Mouse (Mus musculus): Measurements from ENCODE around the gene Stat2. TPM values are rescaled to one million over a fixed set of nuclear protein-coding genes. Genes with fewer than 3 reads are reported as not detected.
"Not testable (repeated sequence)": the region's sequence is repeated elsewhere in the genome, so short reads cannot be mapped to it uniquely, and the experiment has no call there.

Stat2 gene
- polyA plus RNA-seq, 1 experiment, result 34.5 TPM

DNA sequence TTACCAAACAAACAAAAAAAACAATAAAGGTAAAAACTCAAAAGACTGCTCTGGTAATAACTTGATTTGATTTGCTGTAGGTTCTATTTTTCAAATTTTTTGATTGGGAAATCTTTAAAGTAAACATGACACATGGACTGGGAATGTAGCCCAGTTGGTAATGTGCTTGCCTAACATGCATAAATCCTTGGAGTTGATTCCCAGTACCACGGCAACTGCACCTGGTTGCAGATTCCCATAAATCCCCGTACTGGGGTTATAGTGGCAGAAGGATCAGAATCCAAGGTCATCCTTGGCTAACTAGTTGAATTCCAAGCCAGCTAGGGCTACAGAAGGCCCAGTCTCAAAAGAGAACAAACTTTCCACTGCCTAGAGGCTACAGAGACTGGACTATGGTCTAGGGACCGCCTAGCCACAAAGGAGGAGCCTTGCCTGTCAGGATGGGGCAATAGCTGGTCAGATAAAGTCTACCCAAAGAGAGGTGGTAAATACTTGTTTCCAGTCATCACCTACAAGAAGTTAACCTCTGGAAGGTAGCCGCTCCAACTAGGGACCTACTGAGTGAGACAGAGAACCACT, 16.6 kb upstream of the Stat2 start, which contains the start of gene Apon:
TSS of gene Apon (plus strand) at position 420 of the 579 bp plus-strand sequence.
- Histone ChIP-seq H3K4me1 (ENCODE audit: control insufficient read depth, insufficient read depth, low read length) (peaks cover 4% of the 10 kb centered on the region; the same call in 1 of the 2 replicates), H3K27ac (ENCODE audit: insufficient read depth, low read length) (no peak within 1 kb of the TSS), H3K4me3 (ENCODE audit: insufficient read depth, low read length) (no peak within 1 kb of the TSS)
- no peak for TF ChIP-seq CTCF (IDR thresholded peaks at IDR 0.05; ENCODE audit: borderline replicate concordance, insufficient read depth, low read length)
- TF ChIP-seq POLR2A (IDR thresholded peaks at IDR 0.05; ENCODE audit: low read depth, low read length), result no peak

GRCm38 (mm10) chr10:128255925-128256324, 14.4 kb upstream of the Stat2 start:
- no peak overlapping the region for H3K4me3 ChIP-seq (ENCODE audit: insufficient read depth, low read length)
- H3K4me1 ChIP-seq (ENCODE audit: control insufficient read depth, insufficient read depth, low read length), result peaks cover 4% of the 10 kb centered on the region; the same call in 1 of the 2 replicates
- H3K27ac ChIP-seq (ENCODE audit: insufficient read depth, low read length), result no peak overlapping the region
- no peak for TF ChIP-seq POLR2A (IDR thresholded peaks at IDR 0.05; ENCODE audit: low read depth, low read length)
- no peak for TF ChIP-seq CTCF (IDR thresholded peaks at IDR 0.05; ENCODE audit: borderline replicate concordance, insufficient read depth, low read length)

DNA sequence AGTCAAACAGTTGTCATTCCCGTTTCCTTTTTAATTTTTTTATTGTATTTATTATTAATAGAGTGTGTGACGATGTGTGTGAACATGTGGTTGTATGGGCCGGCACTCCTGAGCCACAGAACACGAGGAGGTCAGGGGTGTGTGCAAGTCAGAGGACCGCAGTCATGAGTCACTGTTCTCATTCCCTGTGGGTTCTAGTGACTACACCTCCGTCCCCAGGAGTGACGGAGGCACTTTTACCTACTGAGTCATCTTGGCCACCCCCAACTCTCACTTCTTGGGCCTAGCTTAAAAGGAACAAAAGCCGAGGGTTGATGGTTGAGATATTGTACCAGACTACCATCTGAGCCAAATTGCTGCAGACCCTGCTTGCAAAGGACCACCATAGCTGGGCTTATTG, 14.0 kb upstream of the Stat2 start:
- Histone ChIP-seq H3K4me1 (ENCODE audit: control insufficient read depth, insufficient read depth, low read length) (peaks cover 4% of the 10 kb centered on the region; the same call in 1 of the 2 replicates), H3K4me3 (ENCODE audit: insufficient read depth, low read length) (no peak overlapping the region), H3K27ac (ENCODE audit: insufficient read depth, low read length) (no peak overlapping the region)
- TF ChIP-seq CTCF (IDR thresholded peaks at IDR 0.05; ENCODE audit: borderline replicate concordance, insufficient read depth, low read length) (no peak), POLR2A (IDR thresholded peaks at IDR 0.05; ENCODE audit: low read depth, low read length) (no peak)

DNA sequence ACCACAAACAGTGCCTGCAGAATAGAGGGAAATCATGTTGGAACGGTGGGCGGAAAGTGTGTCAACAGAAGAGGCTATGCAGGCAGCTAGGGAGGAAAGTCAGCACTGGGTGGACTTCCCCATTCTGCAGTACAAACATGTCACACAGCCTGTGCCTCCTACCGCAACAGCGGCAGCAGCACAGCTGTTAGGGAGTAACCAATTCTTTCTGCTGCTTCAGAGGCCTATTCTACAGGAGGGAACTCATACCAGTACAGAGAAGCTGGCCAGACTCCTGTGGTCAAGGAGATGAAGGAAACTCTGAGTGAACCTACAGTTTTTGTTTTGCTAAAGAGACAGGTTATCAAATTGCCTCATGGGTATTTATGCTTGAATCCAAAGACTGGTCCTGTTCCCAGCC, 11.4 kb upstream of the Stat2 start:
- no peak overlapping the region for H3K27ac ChIP-seq (ENCODE audit: insufficient read depth, low read length)
- TF ChIP-seq CTCF (IDR thresholded peaks at IDR 0.05; ENCODE audit: borderline replicate concordance, insufficient read depth, low read length) (no peak), POLR2A (IDR thresholded peaks at IDR 0.05; ENCODE audit: low read depth, low read length) (no peak)
- no peak overlapping the region for H3K4me3 ChIP-seq (ENCODE audit: insufficient read depth, low read length)
- peaks cover under 1% of the 10 kb centered on the region; the same call in 1 of the 2 replicates for H3K4me1 ChIP-seq (ENCODE audit: control insufficient read depth, insufficient read depth, low read length)

DNA sequence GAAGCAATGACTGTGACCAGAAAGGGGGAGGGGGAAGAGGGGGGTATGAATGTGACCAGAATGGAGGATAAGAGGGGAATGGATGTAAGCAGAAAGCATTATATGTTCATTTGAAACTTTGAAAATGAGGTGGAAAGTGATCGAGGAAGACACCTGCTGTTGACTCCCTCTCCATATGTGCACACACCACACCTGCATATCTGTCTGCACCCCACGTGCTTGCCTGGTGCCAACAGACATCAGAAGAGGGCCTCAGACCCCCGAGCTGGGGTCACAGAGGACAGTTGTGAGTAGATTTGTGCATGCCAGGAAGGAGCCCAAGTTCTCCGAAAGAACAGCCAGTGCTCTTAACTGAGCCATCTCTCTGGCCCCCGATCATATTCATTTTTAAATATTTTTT, 10.4 kb upstream of the Stat2 start:
- no peaks in the 10 kb centered on the region for H3K4me1 ChIP-seq (ENCODE audit: control insufficient read depth, insufficient read depth, low read length)
- H3K27ac ChIP-seq (ENCODE audit: insufficient read depth, low read length), result no peak overlapping the region
- H3K4me3 ChIP-seq (ENCODE audit: insufficient read depth, low read length), result no peak overlapping the region
- TF ChIP-seq POLR2A (IDR thresholded peaks at IDR 0.05; ENCODE audit: low read depth, low read length), result no peak
- TF ChIP-seq CTCF (IDR thresholded peaks at IDR 0.05; ENCODE audit: borderline replicate concordance, insufficient read depth, low read length), result no peak

- H3K27ac ChIP-seq (ENCODE audit: insufficient read depth, low read length); H3K4me3 ChIP-seq (ENCODE audit: insufficient read depth, low read length); H3K4me1 ChIP-seq (ENCODE audit: control insufficient read depth, insufficient read depth, low read length): not testable (repeated sequence)
Measured at GRCm38 (mm10) chr10:128260376-128260775, 10.0 kb upstream of the Stat2 start.

- no peak overlapping the region for H3K4me3 ChIP-seq (ENCODE audit: insufficient read depth, low read length)
- TF ChIP-seq CTCF (IDR thresholded peaks at IDR 0.05; ENCODE audit: borderline replicate concordance, insufficient read depth, low read length) (no peak), POLR2A (IDR thresholded peaks at IDR 0.05; ENCODE audit: low read depth, low read length) (no peak)
- no peak overlapping the region for H3K27ac ChIP-seq (ENCODE audit: insufficient read depth, low read length)
- H3K4me1 ChIP-seq (ENCODE audit: control insufficient read depth, insufficient read depth, low read length), result no peaks in the 10 kb centered on the region
Measured at GRCm38 (mm10) chr10:128262300-128262699, 8.1 kb upstream of the Stat2 start.

- no peaks in the 10 kb centered on the region for H3K4me1 ChIP-seq (ENCODE audit: control insufficient read depth, insufficient read depth, low read length)
- H3K27ac ChIP-seq (ENCODE audit: insufficient read depth, low read length), result no peak overlapping the region
- H3K4me3 ChIP-seq (ENCODE audit: insufficient read depth, low read length), result no peak overlapping the region
- TF ChIP-seq CTCF (IDR thresholded peaks at IDR 0.05; ENCODE audit: borderline replicate concordance, insufficient read depth, low read length), result no peak
- no peak for TF ChIP-seq POLR2A (IDR thresholded peaks at IDR 0.05; ENCODE audit: low read depth, low read length)
Measured at GRCm38 (mm10) chr10:128263393-128264310, 6.7 kb upstream of the Stat2 start.

DNA sequence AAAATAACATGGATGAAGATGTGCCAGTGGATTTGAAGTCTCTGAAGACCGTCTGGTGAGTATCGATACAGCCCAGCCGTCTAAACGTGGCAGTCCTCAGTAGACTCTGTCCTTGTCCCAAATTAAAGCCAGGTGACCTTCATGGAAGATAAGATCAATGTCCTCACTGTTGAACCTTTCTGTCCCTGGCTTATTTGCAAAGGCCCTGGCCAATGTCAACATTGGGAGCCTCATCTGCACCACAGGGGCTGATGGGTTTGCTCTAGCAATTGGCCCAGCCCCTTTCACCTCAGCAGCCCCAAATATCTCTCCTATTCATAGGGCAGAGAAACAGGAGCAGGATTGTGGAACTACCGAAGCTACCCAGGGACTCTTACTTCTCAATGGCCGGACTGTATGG, 2.0 kb upstream of the Stat2 start, which contains the start of gene Apof:
TSS of gene Apof (plus strand) at position 301 of the 400 bp plus-strand sequence.
- no peak for TF ChIP-seq CTCF (IDR thresholded peaks at IDR 0.05; ENCODE audit: borderline replicate concordance, insufficient read depth, low read length)
- no peak for TF ChIP-seq POLR2A (IDR thresholded peaks at IDR 0.05; ENCODE audit: low read depth, low read length)
- Histone ChIP-seq H3K27ac (ENCODE audit: insufficient read depth, low read length) (0 out of 2 replicates have a peak within 1 kb of the TSS, but pooled peaks have one; percentile 51), H3K4me3 (ENCODE audit: insufficient read depth, low read length) (no peak within 1 kb of the TSS), H3K4me1 (ENCODE audit: control insufficient read depth, insufficient read depth, low read length) (no peaks in the 10 kb centered on the region)

All from embryonic fibroblast, embryonic 13.5 days (primary cell).